Mouse (Mus musculus): ENCODE data around the gene Rhd. TPM values are rescaled to one million over a fixed set of nuclear protein-coding genes. Genes with fewer than 3 reads are reported as not detected.
A peak's percentile ranks its signal among the peaks of the same experiment; 100 is the strongest.

The Rhd gene
- polyA plus RNA-seq, 1 experiment from 2014 or later = 0.32 TPM

- Histone ChIP-seq H3K27ac (peak overlapping the region; percentile 96), H3K4me1 (replicated peaks; ENCODE audit: insufficient read depth, low read length) (peaks cover 8% of the 10 kb centered on the region; the same call in 1 of the 2 replicates), H3K9me3 (replicated peaks; ENCODE audit: low read length) (no peaks in the 10 kb centered on the region), H3K4me2 (ENCODE audit: low read length) (peak overlapping the region; percentile 86), H3K4me3 (replicated peaks; ENCODE audit: low read depth, low read length) (peak overlapping the region; percentile 99), H3K27me3 (ENCODE audit: insufficient read depth, low read length) (no peaks in the 10 kb centered on the region), H3K36me3 (ENCODE audit: insufficient read depth, low read length) (peaks cover 24% of the 10 kb centered on the region), H3K9ac (ENCODE audit: low read depth, low read length) (peak overlapping the region; percentile 97)
- under 1% methylated on average over 13 of the region's 13 CpGs for WGBS
- peak; percentile 84 for DNase-seq (ENCODE audit: low spot score)
- peak; percentile 36; the same call in 1 of the 2 replicates for ATAC-seq (replicated peaks; ENCODE audit: low FRiP score, low read depth)
- TF ChIP-seq CTCF (IDR thresholded peaks at IDR 0.05; ENCODE audit: low read depth) = no peak
Measured at GRCm38 (mm10) chr4:134922925-134923244, 58.5 kb downstream of the Rhd start.

DNA sequence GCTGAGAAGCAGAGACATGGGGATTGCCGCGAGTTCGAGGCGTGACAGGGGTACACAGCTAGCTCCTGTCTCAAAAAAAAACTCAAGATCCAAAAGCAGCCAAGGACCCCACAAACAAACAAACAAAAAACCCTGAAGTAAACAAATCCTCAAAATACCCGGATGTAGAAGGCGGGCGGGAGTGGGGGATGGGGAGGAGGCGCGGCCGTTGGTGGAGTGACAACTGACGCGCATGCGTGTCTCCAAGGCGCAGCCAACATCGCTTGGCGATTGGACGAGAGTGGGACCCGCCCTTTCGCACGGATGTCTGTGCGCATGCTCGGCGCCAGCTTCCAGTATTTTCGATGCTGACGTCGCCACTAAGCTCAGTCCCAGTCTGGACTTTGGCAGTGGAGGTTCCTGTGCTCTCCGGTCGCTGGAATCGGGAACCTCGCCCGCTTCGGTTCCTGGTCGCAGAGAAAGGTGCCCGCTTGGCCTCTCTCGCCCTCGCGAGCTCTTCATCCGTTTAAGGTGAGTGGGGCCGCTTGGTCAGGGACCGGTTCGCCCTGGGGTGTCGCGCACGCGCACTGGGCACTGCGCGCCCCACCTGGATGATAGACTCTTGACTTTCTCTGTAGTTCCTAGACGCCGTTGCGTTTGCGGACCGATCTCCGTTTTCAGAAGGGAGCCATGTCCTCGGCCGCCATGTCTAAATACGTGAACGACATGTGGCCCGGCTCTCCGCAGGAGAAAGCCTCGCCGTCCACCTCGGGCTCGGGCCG lies 59.1 kb downstream of the Rhd start, which contains the start of gene Rsrp1:
Gene Rsrp1 (plus strand): TSS at position 335 of the 761 bp plus-strand sequence.
- Histone ChIP-seq H3K27ac (peak within 1 kb of the TSS; percentile 96), H3K9me3 (replicated peaks; ENCODE audit: low read length) (no peaks in the 10 kb centered on the region), H3K4me1 (replicated peaks; ENCODE audit: insufficient read depth, low read length) (peaks cover 8% of the 10 kb centered on the region; the same call in 1 of the 2 replicates), H3K4me2 (ENCODE audit: low read length) (peak within 1 kb of the TSS; percentile 86), H3K9ac (ENCODE audit: low read depth, low read length) (peak within 1 kb of the TSS; percentile 97), H3K27me3 (ENCODE audit: insufficient read depth, low read length) (no peaks in the 10 kb centered on the region), H3K36me3 (ENCODE audit: insufficient read depth, low read length) (peaks cover 29% of the 10 kb centered on the region), H3K4me3 (replicated peaks; ENCODE audit: low read depth, low read length) (peak within 1 kb of the TSS; percentile 99)
- under 1% methylated on average over 64 of the region's 64 CpGs for WGBS
- ATAC-seq (replicated peaks; ENCODE audit: low FRiP score, low read depth) (peak; percentile 94), DNase-seq (ENCODE audit: low spot score) (peak; percentile 99)
- TF ChIP-seq CTCF (IDR thresholded peaks at IDR 0.05; ENCODE audit: low read depth) = no peak

DNA sequence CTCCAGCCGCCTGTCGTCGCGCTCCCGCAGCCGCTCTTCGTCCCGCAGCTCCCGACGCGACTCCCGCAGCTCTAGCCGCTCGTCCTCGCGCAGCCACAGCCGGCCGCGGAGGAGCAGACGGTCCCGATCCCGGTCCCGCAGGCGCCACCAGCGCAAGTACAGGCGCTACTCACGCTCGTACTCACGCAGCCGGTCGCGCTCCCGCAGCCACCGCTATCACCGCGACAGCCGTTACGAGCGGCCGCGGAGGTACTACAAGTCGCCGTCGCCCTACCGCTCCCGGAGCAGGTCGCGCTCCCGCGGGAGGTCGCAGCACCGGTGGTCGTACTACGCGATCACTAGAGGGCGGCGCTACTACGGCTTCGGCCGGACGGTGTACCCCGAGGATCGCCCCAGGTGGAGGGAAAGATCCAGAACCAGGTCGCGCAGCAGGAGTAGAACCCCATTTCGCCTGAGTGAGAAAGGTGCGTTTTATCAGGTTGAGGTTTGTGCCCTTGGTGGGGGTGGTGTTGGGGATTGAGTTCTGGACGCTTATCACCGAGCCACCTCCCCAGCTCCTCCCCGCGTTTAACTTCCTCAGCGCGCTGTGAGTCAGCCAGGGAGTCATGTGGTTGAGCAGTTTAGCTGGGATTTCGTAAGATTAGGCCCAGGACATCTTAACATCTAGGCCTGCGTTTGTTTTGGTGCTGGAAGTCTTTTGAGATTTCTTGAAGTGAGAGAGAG lies 59.8 kb downstream of the Rhd start:
- H3K4me3 ChIP-seq (replicated peaks; ENCODE audit: low read depth, low read length) = peak overlapping the region; percentile 99
- no peaks in the 10 kb centered on the region for H3K9me3 ChIP-seq (replicated peaks; ENCODE audit: low read length)
- DNase-seq (ENCODE audit: low spot score) (peak; percentile 86), ATAC-seq (replicated peaks; ENCODE audit: low FRiP score, low read depth) (peak; percentile 23)
- no peaks in the 10 kb centered on the region for H3K27me3 ChIP-seq (ENCODE audit: insufficient read depth, low read length)
- peak overlapping the region; percentile 96 for H3K27ac ChIP-seq
- peak overlapping the region; percentile 97 for H3K9ac ChIP-seq (ENCODE audit: low read depth, low read length)
- H3K4me1 ChIP-seq (replicated peaks; ENCODE audit: insufficient read depth, low read length) = peaks cover 8% of the 10 kb centered on the region; the same call in 1 of the 2 replicates
- no peak for TF ChIP-seq CTCF (IDR thresholded peaks at IDR 0.05; ENCODE audit: low read depth)
- H3K36me3 ChIP-seq (ENCODE audit: insufficient read depth, low read length) = peaks cover 30% of the 10 kb centered on the region
- under 1% methylated on average over 75 of the region's 75 CpGs for WGBS
- H3K4me2 ChIP-seq (ENCODE audit: low read length) = peak overlapping the region; percentile 86

DNA sequence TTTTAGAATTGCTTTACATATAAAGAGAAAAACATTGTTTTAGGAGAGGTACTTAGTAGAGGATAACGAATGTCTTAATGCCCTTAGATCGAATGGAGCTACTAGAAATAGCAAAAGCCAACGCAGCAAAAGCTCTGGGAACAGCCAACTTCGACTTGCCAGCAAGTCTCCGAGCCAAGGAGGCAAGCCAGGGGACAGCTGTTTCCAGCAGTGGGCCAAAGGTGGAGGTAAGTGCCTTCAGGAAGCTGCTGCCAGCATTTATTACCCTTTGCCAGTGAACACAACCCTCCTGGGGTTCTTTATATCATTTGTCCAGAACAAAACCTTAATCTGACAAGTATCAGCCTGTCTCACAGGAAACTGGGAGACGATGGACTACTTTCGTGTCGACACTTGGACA lies 60.9 kb downstream of the Rhd start:
- no peak for TF ChIP-seq CTCF (IDR thresholded peaks at IDR 0.05; ENCODE audit: low read depth)
- H3K4me2 ChIP-seq (ENCODE audit: low read length) = peak overlapping the region; percentile 86
- 0 out of 2 replicates have a peak overlapping the region, but pooled peaks have one; percentile 15 for H3K9ac ChIP-seq (ENCODE audit: low read depth, low read length)
- H3K4me1 ChIP-seq (replicated peaks; ENCODE audit: insufficient read depth, low read length) = peaks cover 8% of the 10 kb centered on the region
- H3K9me3 ChIP-seq (replicated peaks; ENCODE audit: low read length) = no peaks in the 10 kb centered on the region
- DNase-seq (ENCODE audit: low spot score) (no peak), ATAC-seq (replicated peaks; ENCODE audit: low FRiP score, low read depth) (no peak)
- WGBS = 55% methylated on average over 8 of the region's 8 CpGs
- H3K4me3 ChIP-seq (replicated peaks; ENCODE audit: low read depth, low read length) = peak overlapping the region; percentile 99
- peaks cover 30% of the 10 kb centered on the region for H3K36me3 ChIP-seq (ENCODE audit: insufficient read depth, low read length)
- H3K27me3 ChIP-seq (ENCODE audit: insufficient read depth, low read length) = no peaks in the 10 kb centered on the region
- no peak overlapping the region for H3K27ac ChIP-seq

DNA sequence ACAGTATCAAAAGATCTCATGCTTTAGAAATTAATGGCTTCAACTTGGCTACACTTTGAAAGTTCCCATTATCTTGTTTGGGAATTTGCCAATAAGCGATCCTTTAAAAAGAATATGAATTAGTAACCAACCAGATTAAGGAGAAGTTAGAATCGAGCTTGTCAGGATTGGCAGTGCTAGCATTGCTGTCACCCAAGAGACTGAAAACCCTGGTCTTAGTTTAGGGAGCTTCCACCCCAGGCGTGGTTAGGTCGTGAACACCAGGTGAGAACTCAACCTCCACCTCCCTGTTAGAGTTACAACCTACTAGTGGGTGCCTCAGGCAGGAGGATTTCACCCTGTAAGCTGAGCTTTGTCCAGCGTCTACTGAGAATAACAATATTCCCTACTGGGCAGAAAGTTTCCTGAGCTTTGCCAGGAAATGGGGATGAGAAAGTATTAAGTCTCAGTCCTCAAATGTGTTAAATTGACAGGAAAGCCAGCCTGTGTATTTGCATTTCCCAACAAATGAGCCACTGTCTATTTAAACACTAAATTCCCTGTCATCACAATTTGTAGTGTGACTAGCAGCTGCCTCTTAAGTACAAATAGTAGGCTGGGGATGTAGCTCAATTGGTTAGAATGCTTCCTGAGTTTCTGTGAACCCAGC lies 63.6 kb downstream of the Rhd start:
- H3K27ac ChIP-seq = no peak overlapping the region
- TF ChIP-seq CTCF (IDR thresholded peaks at IDR 0.05; ENCODE audit: low read depth) = no peak
- no peaks in the 10 kb centered on the region for H3K27me3 ChIP-seq (ENCODE audit: insufficient read depth, low read length)
- WGBS = 70% methylated on average over 5 of the region's 5 CpGs
- ATAC-seq (replicated peaks; ENCODE audit: low FRiP score, low read depth) (no peak), DNase-seq (ENCODE audit: low spot score) (no peak)
- peaks cover 30% of the 10 kb centered on the region for H3K36me3 ChIP-seq (ENCODE audit: insufficient read depth, low read length)
- H3K4me1 ChIP-seq (replicated peaks; ENCODE audit: insufficient read depth, low read length) = peaks cover 11% of the 10 kb centered on the region
- no peak overlapping the region for H3K4me3 ChIP-seq (replicated peaks; ENCODE audit: low read depth, low read length)
- no peak overlapping the region for H3K9ac ChIP-seq (ENCODE audit: low read depth, low read length)
- H3K9me3 ChIP-seq (replicated peaks; ENCODE audit: low read length) = no peaks in the 10 kb centered on the region
- no peak overlapping the region for H3K4me2 ChIP-seq (ENCODE audit: low read length)

DNA sequence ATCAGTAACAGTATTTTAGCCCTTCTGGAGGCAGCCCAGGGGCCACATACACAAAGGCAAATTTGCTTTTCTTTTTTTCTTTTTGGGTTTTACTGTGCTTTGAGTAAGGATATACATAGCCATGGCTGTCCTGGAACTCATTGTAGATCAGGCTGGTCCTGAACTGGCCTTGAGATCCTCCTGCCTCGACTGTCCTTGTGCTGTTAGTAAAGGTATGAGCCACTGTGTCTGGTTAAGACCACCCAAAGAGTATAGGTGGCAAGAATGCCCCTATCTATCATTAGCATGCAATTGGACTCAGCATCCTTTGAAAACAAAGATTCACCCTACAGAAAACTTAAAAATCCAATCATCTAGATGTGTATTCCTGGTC lies 64.1 kb downstream of the Rhd start:
- 87% methylated on average over 1 of the region's 1 CpGs for WGBS

More for the DNA sequence above, 64.1 kb downstream of the Rhd start:
- no peaks in the 10 kb centered on the region for H3K27me3 ChIP-seq (ENCODE audit: insufficient read depth, low read length)
- H3K4me2 ChIP-seq (ENCODE audit: low read length) = no peak overlapping the region
- H3K9me3 ChIP-seq (replicated peaks; ENCODE audit: low read length) = no peaks in the 10 kb centered on the region
- TF ChIP-seq CTCF (IDR thresholded peaks at IDR 0.05; ENCODE audit: low read depth) = no peak
- H3K36me3 ChIP-seq (ENCODE audit: insufficient read depth, low read length) = peaks cover 30% of the 10 kb centered on the region
- DNase-seq (ENCODE audit: low spot score) = no peak
- H3K27ac ChIP-seq = no peak overlapping the region
- ATAC-seq (replicated peaks; ENCODE audit: low FRiP score, low read depth) = no peak
- H3K4me1 ChIP-seq (replicated peaks; ENCODE audit: insufficient read depth, low read length) = peaks cover 11% of the 10 kb centered on the region
- H3K4me3 ChIP-seq (replicated peaks; ENCODE audit: low read depth, low read length) = no peak overlapping the region
- no peak overlapping the region for H3K9ac ChIP-seq (ENCODE audit: low read depth, low read length)

All from kidney, postnatal 0 days (tissue).